Mouse (Mus musculus) forebrain, embryonic 13.5 days (tissue): ENCODE data around the gene Peak1. TPM values are rescaled to one million over a fixed set of nuclear protein-coding genes. Genes with fewer than 3 reads are reported as not detected.

Source experiments
- ATAC-seq: fragments of 200-750 bp; cut with Nextera tagmentation; 2 replicates; pipeline ENCODE4 v1.8.0; 2017
- H3K27ac ChIP-seq: fragments of 300-500 bp; sonication (generic); 2 replicates; pipeline ENCODE4 v1.5.1; 2015; ENCODE audit warnings: inconsistent platforms, mild to moderate bottlenecking, moderate library complexity
- H3K27me3 ChIP-seq: fragments of 300-500 bp; sonication (generic); 2 replicates; pipeline ENCODE4 v1.6.1; 2015; ENCODE audit warnings: mild to moderate bottlenecking, inconsistent platforms
- H3K36me3 ChIP-seq: fragments of 300-500 bp; sonication (generic); 2 replicates; pipeline ENCODE4 v1.6.1; 2015; ENCODE audit warnings: mild to moderate bottlenecking, inconsistent platforms; ENCODE audit not compliant: poor library complexity, severe bottlenecking
- H3K4me1 ChIP-seq: fragments of 300-500 bp; sonication (generic); 2 replicates; pipeline ENCODE4 v1.6.1; 2015; ENCODE audit warnings: inconsistent platforms
- H3K4me2 ChIP-seq: fragments of 300-500 bp; sonication (generic); 2 replicates; pipeline ENCODE4 v1.6.1; 2015; ENCODE audit warnings: inconsistent platforms, mild to moderate bottlenecking, moderate library complexity
- H3K4me3 ChIP-seq: fragments of 300-500 bp; sonication (generic); 2 replicates; pipeline ENCODE4 v1.5.1; 2015; ENCODE audit warnings: mild to moderate bottlenecking, inconsistent platforms
- H3K9ac ChIP-seq: fragments of 300-500 bp; sonication (generic); 2 replicates; pipeline ENCODE4 v1.6.1; 2015; ENCODE audit warnings: mild to moderate bottlenecking, inconsistent platforms
- H3K9me3 ChIP-seq: fragments of 300-500 bp; sonication (generic); replicated peaks from 2 replicates; pipeline ENCODE4 v1.6.1; 2016; ENCODE audit warnings: inconsistent platforms
- WGBS: fragments of 180-500 bp; shearing (Covaris S2); methylation state at CpG from one replicate; pipeline ENCODE4 v1.1.7; 2015; 5-methylcytosine and 5-hydroxymethylcytosine counted together
- polyA plus RNA-seq: library from polyadenylated mRNA; unstranded; fragments of >200 nt; fragmentation: Nextera tagmentation; extraction: Ambion mirVana; gene quantifications from 2 replicates; pipeline ENCODE4 v1.2.1, GENCODE M21; 2015

Peak1 gene
- polyA plus RNA-seq, 1 experiment from 2014 or later = 3.3 TPM

DNA sequence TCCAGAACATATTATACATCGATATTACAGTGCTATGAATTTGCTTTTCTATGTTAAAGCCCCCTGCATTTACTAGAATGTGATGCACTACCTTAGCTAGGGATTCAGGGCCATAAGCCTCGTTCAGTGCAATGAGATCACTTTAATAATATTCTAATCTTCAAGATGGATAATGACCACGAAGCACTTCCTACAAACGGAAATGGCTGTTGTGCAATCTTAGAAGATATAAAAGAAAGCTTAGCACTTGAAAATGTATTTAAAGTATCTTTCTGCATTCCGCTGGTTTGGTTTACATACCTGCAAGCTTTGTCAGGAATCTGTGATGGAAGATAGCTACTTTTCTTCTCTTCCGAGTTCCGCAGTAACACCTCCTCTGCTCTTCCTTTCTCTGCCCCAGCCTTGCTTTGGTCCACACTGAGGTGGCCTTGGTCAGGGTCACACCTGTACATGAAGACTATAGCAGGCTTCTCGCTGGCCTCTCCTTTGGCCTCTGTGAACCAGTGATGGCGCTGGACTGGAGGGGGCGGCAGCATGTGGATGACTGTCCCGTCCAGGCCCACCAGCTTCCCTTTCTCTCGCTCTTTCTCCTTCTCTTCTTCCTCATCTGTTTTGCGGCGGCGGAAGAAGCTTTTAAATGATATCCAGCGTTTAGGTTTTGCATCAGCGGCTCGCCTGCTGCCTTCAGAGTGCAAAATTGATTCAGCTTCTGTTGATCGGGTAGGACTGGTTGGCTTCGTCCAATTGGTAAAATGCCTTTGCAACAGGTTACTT is 160.5 kb downstream of the Peak1 start:
- Histone ChIP-seq H3K4me1 (no peaks in the 10 kb centered on the region), H3K4me3 (no peak overlapping the region), H3K36me3 (no peaks in the 10 kb centered on the region), H3K9ac (no peak overlapping the region), H3K27me3 (no peaks in the 10 kb centered on the region), H3K9me3 (peaks cover 5% of the 10 kb centered on the region), H3K4me2 (no peak overlapping the region), H3K27ac (no peak overlapping the region)
- no peak for ATAC-seq
- WGBS = 92% methylated on average over 20 of the region's 20 CpGs

DNA sequence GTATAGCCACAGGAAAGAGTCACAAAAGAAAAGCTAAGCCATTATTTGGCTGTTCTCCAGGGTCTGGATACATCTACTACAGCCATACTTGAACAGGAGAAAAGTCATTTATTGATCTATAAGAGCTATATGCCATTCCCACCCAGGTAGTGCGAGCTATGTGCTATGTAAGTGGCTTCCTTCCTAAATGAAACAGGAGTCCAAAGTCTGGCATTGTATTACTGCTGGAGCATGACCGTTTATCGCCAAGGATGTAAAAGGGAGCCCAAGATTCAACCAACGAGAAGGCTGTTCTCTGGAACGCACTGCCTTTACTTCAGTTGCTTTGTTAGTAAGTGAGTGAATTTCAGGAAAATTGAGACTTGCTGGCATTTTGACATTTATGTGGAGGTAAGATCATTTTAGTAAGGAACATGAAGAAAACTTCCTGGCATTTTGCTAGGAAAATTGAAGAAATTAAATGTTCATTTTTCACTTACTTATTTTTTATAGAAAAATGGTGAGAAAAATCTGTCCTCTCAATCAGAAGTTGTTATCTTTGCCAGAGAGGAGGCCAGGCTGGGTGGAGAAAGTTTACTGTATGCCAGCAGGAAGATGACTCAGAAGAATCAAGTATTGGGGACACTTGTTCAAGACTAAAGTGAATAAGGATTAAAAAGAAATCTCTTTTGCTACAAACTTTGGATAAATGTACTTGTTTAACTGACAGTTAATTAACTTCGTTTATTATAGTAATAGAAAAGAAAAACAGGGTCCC is 162.0 kb downstream of the Peak1 start:
- 84% methylated on average over 6 of the region's 6 CpGs for WGBS
- ATAC-seq = no peak

DNA sequence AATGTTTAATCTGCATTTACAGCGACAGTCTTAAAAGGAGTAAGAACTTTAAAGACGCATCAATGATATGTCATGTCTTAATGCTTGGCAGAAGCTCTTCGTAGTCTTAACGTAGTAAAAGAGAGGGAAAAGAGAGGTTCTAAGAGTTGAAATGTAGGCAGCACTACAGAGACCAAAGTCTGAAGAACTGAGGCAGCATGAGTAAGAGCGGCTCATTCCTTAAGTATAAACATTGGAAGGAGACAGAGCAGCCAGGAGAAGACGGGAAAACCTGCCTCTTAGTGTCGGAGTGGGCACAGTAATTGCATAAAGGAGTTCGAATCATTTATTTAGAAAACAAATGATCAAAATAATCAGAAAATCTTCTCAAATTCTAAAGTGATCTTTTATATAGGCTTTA is 173.5 kb downstream of the Peak1 start:
- no peaks in the 10 kb centered on the region for H3K4me1 ChIP-seq
- no peak overlapping the region for H3K4me2 ChIP-seq
- H3K9me3 ChIP-seq = no peaks in the 10 kb centered on the region
- 87% methylated on average over 8 of the region's 8 CpGs for WGBS
- no peak overlapping the region for H3K9ac ChIP-seq
- no peaks in the 10 kb centered on the region for H3K36me3 ChIP-seq
- ATAC-seq = no peak
- H3K27me3 ChIP-seq = no peaks in the 10 kb centered on the region
- no peak overlapping the region for H3K4me3 ChIP-seq
- no peak overlapping the region for H3K27ac ChIP-seq

More for the DNA sequence above, 162.0 kb downstream of the Peak1 start:
- no peaks in the 10 kb centered on the region for H3K27me3 ChIP-seq
- no peak overlapping the region for H3K27ac ChIP-seq
- H3K4me2 ChIP-seq = no peak overlapping the region
- no peaks in the 10 kb centered on the region for H3K4me1 ChIP-seq
- H3K9ac ChIP-seq = no peak overlapping the region
- H3K9me3 ChIP-seq = peaks cover 5% of the 10 kb centered on the region
- no peaks in the 10 kb centered on the region for H3K36me3 ChIP-seq
- no peak overlapping the region for H3K4me3 ChIP-seq

DNA sequence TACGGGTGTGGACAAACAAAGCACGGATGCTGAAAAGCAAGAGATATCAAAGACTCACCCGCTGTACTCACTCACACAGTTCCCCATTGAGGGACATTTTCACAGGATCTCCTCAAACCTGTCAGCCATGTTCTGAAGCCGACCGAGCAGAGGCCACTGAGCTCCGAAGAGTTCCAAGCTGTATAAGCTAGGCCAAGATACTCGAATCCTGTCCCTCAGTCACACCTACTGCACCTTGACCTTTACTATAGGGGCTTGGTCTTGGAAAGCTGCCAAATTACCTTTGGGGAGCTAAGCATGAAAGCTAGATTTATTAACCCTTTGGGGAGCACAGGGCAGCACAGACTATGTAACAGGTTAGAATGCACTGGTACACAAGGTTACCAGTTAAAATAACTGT is 174.0 kb downstream of the Peak1 start:
- Histone ChIP-seq H3K4me1 (no peaks in the 10 kb centered on the region), H3K4me3 (no peak overlapping the region), H3K9ac (no peak overlapping the region), H3K27ac (no peak overlapping the region), H3K36me3 (no peaks in the 10 kb centered on the region), H3K4me2 (no peak overlapping the region), H3K27me3 (no peaks in the 10 kb centered on the region), H3K9me3 (no peaks in the 10 kb centered on the region)
- WGBS = 90% methylated on average over 7 of the region's 7 CpGs
- no peak for ATAC-seq

DNA sequence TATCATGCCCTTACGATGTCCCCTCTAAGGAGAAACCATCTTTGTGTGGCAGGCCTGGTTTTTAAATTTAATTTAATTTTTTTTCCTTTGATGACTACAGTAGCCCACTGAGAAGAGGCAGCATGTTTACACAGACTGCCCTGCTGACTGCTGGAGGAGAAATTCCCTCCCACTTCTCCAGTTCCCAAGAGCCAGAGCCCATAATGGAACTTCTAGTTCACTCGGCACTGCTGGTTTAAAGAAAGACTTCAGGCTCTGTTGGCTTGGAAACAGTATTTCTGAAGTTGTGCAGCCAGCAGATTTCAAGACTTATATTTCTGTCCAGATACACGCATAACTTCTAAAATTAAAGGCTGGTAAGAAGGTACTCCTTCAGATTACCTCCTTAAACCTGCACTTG is 175.2 kb downstream of the Peak1 start:
- Histone ChIP-seq H3K9me3 (no peaks in the 10 kb centered on the region), H3K4me1 (no peaks in the 10 kb centered on the region), H3K27ac (no peak overlapping the region), H3K27me3 (no peaks in the 10 kb centered on the region), H3K9ac (no peak overlapping the region), H3K4me2 (no peak overlapping the region), H3K4me3 (no peak overlapping the region), H3K36me3 (no peaks in the 10 kb centered on the region)
- ATAC-seq = no peak
- 76% methylated on average over 3 of the region's 3 CpGs for WGBS

DNA sequence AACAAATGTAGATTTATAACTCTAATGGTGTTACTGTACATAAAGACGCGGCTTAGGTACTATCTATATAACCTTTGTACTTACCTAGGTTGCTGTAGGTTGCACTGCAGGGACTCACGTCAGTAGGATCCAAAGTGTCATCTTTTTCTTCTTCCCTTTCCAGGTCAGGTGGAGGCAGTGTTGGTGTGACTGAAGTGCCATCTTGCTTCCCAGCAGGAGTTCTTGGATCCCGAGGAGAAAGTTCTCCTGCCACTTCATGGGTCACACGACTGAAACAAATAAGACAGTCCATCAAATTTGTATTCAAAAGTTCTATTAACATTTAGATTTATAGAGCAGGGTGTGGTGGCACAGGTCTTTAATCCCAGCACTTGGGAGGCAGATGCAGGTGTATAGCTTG is 176.8 kb downstream of the Peak1 start:
- H3K9ac ChIP-seq = no peak overlapping the region

DNA sequence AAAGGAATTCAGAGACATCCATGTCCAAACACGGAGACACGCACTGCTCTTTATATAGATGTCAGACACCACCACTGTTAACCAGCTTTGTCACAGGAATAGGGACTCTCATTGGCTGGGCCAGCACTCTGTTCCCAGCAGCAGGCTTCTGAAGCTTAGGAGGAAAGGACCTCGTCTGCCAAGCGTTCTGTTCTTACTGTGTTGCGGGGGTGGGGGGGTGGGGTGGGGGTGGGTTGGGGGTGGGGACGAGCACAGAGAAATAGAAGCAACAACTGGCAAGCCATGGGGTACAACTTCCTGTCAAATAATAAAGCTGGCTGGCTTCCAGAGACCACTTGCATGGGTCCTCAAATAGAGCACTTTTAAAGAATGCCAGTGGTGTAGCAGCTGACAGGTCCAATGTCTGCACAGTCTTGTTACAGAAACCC is 182.0 kb downstream of the Peak1 start:
- H3K27ac ChIP-seq = no peak overlapping the region
- peak; percentile 55 for ATAC-seq
- no peak overlapping the region for H3K4me3 ChIP-seq
- 40% methylated on average over 6 of the region's 6 CpGs for WGBS
- no peak overlapping the region for H3K4me2 ChIP-seq
- H3K9me3 ChIP-seq = no peaks in the 10 kb centered on the region
- H3K9ac ChIP-seq = no peak overlapping the region
- H3K36me3 ChIP-seq = no peaks in the 10 kb centered on the region
- H3K27me3 ChIP-seq = no peaks in the 10 kb centered on the region
- peaks cover 8% of the 10 kb centered on the region; the same call in 1 of the 2 replicates for H3K4me1 ChIP-seq

More for the DNA sequence above, 176.8 kb downstream of the Peak1 start:
- Histone ChIP-seq H3K27ac (no peak overlapping the region), H3K27me3 (no peaks in the 10 kb centered on the region), H3K9me3 (no peaks in the 10 kb centered on the region), H3K4me3 (no peak overlapping the region), H3K4me1 (0 out of 2 replicates have a peak, but pooled peaks cover under 1% of the 10 kb centered on the region), H3K4me2 (no peak overlapping the region), H3K36me3 (no peaks in the 10 kb centered on the region)
- 88% methylated on average over 5 of the region's 5 CpGs for WGBS
- no peak for ATAC-seq

DNA sequence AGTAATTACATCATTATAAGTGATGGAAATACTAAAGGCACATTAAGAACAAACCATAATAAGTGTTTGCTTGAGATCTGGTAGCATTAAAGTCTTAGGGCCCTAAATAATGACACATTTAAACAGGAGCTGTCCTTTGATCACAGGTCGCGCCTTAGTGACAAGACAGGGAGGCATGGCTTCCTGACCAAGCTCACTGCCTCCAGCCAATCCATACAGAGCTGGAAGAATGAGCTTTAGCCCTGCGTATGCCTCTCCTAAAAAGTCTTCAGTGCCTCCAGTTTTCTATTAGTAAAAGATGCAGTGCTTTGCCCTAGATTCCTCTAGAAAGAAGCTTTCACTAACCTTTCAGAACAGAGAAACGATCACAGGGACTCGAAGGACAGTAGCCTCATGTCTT is 182.6 kb downstream of the Peak1 start:
- H3K9me3 ChIP-seq = no peaks in the 10 kb centered on the region
- ATAC-seq = no peak
- 83% methylated on average over 5 of the region's 5 CpGs for WGBS
- H3K27ac ChIP-seq = no peak overlapping the region
- no peaks in the 10 kb centered on the region for H3K36me3 ChIP-seq
- no peaks in the 10 kb centered on the region for H3K27me3 ChIP-seq
- H3K4me1 ChIP-seq = peaks cover 8% of the 10 kb centered on the region; the same call in 1 of the 2 replicates
- no peak overlapping the region for H3K4me3 ChIP-seq
- H3K4me2 ChIP-seq = no peak overlapping the region
- H3K9ac ChIP-seq = no peak overlapping the region

DNA sequence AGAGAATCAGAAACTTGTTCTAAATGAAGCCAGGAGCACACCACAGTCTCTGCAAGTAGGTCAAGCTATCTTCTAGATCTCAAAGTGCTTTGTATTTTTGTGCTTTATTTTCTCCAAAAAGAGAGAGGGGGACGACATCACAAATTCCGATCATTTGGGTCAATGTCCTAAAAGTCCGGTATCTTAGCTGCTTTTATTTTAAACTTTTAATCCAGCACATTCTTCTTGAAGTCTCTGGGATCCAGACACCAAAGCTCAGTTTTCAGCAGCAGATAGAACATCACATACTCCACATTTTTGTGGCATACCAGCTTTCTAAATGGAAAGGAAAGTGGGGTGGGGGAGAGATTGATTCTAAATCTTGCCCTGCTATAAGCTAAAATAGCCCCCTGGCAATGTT is 183.3 kb downstream of the Peak1 start:
- peaks cover 8% of the 10 kb centered on the region; the same call in 1 of the 2 replicates for H3K4me1 ChIP-seq
- ATAC-seq = no peak
- 90% methylated on average over 3 of the region's 3 CpGs for WGBS
- no peak overlapping the region for H3K9ac ChIP-seq
- H3K27me3 ChIP-seq = no peaks in the 10 kb centered on the region
- H3K27ac ChIP-seq = no peak overlapping the region
- H3K9me3 ChIP-seq = no peaks in the 10 kb centered on the region
- no peak overlapping the region for H3K4me2 ChIP-seq
- H3K4me3 ChIP-seq = no peak overlapping the region
- no peaks in the 10 kb centered on the region for H3K36me3 ChIP-seq

DNA sequence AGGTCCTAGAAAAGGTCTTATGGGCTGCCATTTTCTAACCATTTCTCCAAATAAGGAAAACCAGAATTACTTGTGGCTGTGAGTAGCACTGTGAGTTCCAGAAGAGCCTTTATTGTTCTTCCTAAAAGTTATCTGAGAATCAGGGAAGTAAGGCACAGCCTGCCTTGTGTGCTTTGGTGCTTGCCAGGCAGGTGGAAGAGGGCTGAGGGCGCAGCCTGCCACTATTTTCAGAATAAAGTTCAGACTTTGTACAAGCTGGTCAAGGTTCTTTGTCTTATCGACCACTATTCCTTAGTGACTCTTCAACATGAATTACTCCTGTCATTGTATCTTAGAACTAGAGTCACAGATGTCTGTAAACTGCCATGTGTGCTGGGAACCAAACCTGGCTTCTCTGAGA is 184.6 kb downstream of the Peak1 start:
- no peak overlapping the region for H3K4me2 ChIP-seq
- peaks cover 8% of the 10 kb centered on the region; the same call in 1 of the 2 replicates for H3K4me1 ChIP-seq
- H3K36me3 ChIP-seq = no peaks in the 10 kb centered on the region
- whole genome bisulfite sequencing = 88% methylated on average over 2 of the region's 2 CpGs
- no peak overlapping the region for H3K4me3 ChIP-seq
- no peak for ATAC-seq
- H3K27me3 ChIP-seq = no peaks in the 10 kb centered on the region
- no peak overlapping the region for H3K27ac ChIP-seq
- no peaks in the 10 kb centered on the region for H3K9me3 ChIP-seq
- H3K9ac ChIP-seq = no peak overlapping the region

DNA sequence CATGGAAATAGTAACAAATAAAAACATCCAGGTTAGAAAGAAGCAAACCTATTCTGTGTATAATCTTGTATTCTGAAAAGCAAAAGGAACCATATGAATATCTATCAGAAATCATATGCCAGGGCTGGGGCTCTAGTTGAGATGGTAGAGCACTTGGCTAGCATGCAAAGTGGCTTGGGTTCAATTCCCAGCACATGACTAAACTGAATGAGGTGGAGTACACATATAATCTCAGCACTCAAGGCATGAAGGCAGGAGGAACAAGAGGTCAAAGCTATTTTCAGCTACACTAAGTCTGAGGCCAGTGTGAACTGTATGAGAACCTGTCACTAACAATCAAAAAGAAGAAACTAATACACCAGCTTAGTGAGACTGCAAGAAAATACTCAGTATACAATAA is 187.0 kb downstream of the Peak1 start:
- H3K27me3 ChIP-seq = no peaks in the 10 kb centered on the region
- H3K36me3 ChIP-seq = no peaks in the 10 kb centered on the region
- no peak overlapping the region for H3K4me2 ChIP-seq
- peaks cover 6% of the 10 kb centered on the region; the same call in 1 of the 2 replicates for H3K4me1 ChIP-seq
- H3K9me3 ChIP-seq = no peaks in the 10 kb centered on the region
- no peak for ATAC-seq
- H3K4me3 ChIP-seq = no peak overlapping the region
- H3K27ac ChIP-seq = no peak overlapping the region
- H3K9ac ChIP-seq = no peak overlapping the region

DNA sequence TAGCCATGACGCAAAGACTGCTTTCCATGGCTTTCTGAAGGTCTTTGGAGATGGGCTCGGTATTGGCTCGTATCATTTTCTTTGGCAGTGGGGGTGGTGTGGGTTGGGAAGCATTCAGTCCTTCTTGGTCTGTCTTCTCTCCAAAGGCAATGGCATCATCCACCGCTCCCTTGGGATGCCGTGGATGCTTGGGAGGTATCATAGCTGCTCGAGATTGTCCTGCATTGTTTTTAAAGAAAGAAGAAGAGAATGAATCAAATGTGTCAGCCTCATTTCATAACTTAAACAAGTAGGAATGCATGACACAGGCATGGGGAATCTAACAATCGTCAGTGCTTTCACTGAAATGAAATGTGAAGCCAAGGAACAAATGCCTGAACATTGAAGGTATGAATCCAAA is 190.2 kb downstream of the Peak1 start:
- Histone ChIP-seq H3K36me3 (no peaks in the 10 kb centered on the region), H3K27me3 (peaks cover 6% of the 10 kb centered on the region; the same call in 1 of the 2 replicates), H3K9ac (no peak overlapping the region), H3K4me1 (no peaks in the 10 kb centered on the region), H3K4me3 (no peak overlapping the region), H3K4me2 (no peak overlapping the region), H3K9me3 (no peaks in the 10 kb centered on the region), H3K27ac (no peak overlapping the region)
- no peak for ATAC-seq
- 92% methylated on average over 7 of the region's 7 CpGs for WGBS
